Mouse (Mus musculus): ENCODE measurements around the gene Polg. TPM values are rescaled to one million over a fixed set of nuclear protein-coding genes. Genes with fewer than 3 reads are reported as not detected.

The Polg gene
- 24.2 and 26.4 TPM in 2 replicates for polyA plus RNA-seq (2015; fragmentation: Nextera tagmentation; extraction: Ambion mirVana)

DNA sequence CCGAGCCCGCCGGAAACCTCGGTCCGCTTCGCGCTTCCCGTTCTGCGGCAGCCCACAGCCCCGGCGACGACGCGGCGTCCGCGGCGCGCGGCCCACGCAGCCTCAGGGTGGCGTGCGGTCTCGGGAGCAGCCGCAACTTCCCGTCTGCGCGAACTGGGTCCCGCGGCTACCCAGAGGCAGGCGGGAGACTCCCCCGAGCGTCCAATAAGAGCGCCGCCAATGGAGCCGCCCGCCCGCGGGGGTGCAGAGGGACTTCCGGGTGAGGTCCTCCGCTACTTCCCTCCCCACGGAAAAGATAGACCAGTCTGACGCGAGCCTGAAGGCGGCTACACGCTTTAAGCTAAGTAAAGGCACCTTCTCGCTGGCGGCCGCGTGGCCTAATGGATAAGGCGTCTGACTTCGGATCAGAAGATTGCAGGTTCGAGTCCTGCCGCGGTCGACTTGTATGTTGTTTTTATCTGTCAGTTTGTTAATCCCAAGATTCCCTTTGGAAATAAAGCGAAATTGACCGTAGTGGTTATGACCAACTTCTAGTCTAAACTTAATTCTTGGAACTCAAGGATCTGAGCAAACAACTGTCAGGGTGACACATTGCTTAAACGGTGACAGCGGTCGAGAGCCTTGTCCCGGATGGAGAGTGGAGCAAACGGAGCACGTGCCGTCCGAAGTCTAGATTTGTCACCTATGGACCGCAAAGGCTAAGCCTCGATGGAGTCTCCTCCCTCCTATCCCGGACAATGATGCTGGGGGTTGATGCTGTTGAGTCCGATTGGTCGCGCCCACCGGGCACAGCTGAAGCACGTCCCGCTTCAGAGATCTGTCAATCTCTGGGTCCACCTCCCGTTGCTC is at the start of gene Polg:
TSS of gene Polg (minus strand) at position 310 of the 849 bp plus-strand sequence.
- peak within 1 kb of the TSS; percentile 88 for H3K27ac ChIP-seq (ENCODE audit: low read depth, low read length)
- peak within 1 kb of the TSS; percentile 90 for H3K9ac ChIP-seq (ENCODE audit: low read depth, low read length)
- peak; percentile 96 for ATAC-seq
- WGBS, result under 1% methylated on average over 67 of the region's 76 CpGs
- H3K4me2 ChIP-seq (ENCODE audit: low read length), result peak within 1 kb of the TSS; percentile 97
- peaks cover 23% of the 10 kb centered on the region for H3K4me1 ChIP-seq (ENCODE audit: control insufficient read depth, insufficient read depth, low read depth, low read length)
- H3K9me3 ChIP-seq (ENCODE audit: control insufficient read depth, low read length), result no peaks in the 10 kb centered on the region
- peak within 1 kb of the TSS; percentile 95 for H3K4me3 ChIP-seq (ENCODE audit: low read length)
- H3K36me3 ChIP-seq (ENCODE audit: control insufficient read depth, insufficient read depth, low read length), result peaks cover 5% of the 10 kb centered on the region
- no peaks in the 10 kb centered on the region for H3K27me3 ChIP-seq (replicated peaks; ENCODE audit: control insufficient read depth, insufficient read depth, low read length)

DNA sequence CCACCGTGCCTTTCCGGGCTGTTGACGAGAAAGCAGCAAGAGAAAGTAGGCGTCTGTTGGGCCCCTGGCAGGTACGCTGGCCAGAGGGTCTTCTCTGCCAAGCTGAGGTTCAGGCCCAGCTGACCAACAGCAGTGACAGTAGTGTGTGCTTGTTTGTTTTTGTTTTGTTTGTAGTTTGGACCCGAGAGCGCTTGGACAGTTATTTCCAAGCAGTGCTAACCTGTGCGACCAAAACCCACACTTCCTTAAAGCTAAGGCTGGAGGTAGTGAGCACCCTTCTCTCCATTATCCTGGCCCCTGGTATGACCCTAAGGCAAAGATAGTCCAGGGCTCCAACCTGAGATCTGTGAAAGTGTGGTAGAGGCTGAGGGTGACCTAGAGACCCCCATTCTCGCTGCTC is 49.7 kb upstream of the Polg start:
- WGBS, result 27% methylated on average over 9 of the region's 9 CpGs
- peak overlapping the region; percentile 30 for H3K4me3 ChIP-seq (ENCODE audit: low read length)
- H3K9me3 ChIP-seq (ENCODE audit: control insufficient read depth, low read length), result no peaks in the 10 kb centered on the region
- H3K36me3 ChIP-seq (ENCODE audit: control insufficient read depth, insufficient read depth, low read length), result no peaks in the 10 kb centered on the region
- H3K27me3 ChIP-seq (replicated peaks; ENCODE audit: control insufficient read depth, insufficient read depth, low read length), result no peaks in the 10 kb centered on the region
- H3K4me1 ChIP-seq (ENCODE audit: control insufficient read depth, insufficient read depth, low read depth, low read length), result peaks cover 79% of the 10 kb centered on the region
- ATAC-seq, result no peak
- peak overlapping the region; percentile 71 for H3K9ac ChIP-seq (ENCODE audit: low read depth, low read length)
- peak overlapping the region; percentile 87 for H3K27ac ChIP-seq (ENCODE audit: low read depth, low read length)
- H3K4me2 ChIP-seq (ENCODE audit: low read length), result peak overlapping the region; percentile 59

DNA sequence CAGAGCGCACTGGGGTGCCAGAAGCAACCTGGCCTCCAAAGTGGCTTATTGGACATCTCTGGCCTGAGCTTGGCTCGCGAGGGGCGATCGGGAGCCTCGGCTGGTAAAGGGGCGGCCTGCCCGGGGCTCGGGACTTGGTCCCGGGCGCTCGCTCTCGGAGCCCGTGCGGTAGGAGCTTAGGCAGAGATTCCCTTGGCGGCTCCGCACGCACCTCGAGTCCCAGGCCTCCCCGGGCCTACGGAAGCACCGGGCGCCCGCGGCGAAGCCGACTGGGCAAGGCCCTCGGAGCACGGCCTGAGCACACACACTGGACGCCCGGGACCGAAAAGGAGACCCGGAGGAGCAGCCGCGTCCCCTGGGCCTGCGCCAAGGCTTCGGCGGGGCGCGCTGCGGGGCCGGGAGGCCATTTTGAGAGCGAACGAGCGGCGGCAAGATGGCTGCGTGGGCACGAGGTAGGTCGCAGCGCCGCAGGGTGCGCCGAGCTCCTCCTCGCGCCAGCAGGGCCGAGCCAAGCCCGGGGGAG is 49.1 kb upstream of the Polg start:
- 2% methylated on average over 35 of the region's 57 CpGs for WGBS
- Histone ChIP-seq H3K4me3 (ENCODE audit: low read length) (peak overlapping the region; percentile 30), H3K27me3 (replicated peaks; ENCODE audit: control insufficient read depth, insufficient read depth, low read length) (no peaks in the 10 kb centered on the region), H3K9me3 (ENCODE audit: control insufficient read depth, low read length) (no peaks in the 10 kb centered on the region), H3K9ac (ENCODE audit: low read depth, low read length) (peak overlapping the region; percentile 71), H3K4me2 (ENCODE audit: low read length) (peak overlapping the region; percentile 59), H3K36me3 (ENCODE audit: control insufficient read depth, insufficient read depth, low read length) (no peaks in the 10 kb centered on the region), H3K4me1 (ENCODE audit: control insufficient read depth, insufficient read depth, low read depth, low read length) (peaks cover 76% of the 10 kb centered on the region), H3K27ac (ENCODE audit: low read depth, low read length) (peak overlapping the region; percentile 87)
- peak; percentile 5; the same call in 1 of the 2 replicates for ATAC-seq

DNA sequence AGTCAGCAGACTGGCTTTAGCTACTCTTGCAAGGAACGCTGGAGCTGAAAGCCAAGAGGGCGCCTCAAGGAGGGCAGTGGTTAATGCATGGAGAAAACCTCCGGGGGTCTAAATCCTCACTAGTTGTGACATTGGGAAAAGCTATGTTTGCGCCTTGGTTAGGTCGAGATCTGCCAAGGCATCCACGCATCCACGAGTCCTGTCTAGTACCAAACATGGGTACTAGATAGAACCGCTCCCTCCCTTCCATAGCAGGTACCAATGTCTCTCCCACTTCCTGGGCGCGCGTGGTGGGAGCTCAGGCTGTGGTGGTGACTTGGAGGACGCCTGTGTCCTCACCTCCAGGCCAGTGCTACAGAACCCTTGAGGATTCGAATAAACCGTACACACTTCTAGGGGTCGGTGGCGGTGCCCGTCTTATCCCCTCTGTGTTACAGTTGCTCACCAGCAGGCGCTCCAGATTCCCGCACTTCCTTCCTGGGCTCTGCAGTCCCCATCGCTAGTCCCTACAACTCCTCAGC is 48.3 kb upstream of the Polg start:
- no peaks in the 10 kb centered on the region for H3K27me3 ChIP-seq (replicated peaks; ENCODE audit: control insufficient read depth, insufficient read depth, low read length)
- H3K9me3 ChIP-seq (ENCODE audit: control insufficient read depth, low read length), result no peaks in the 10 kb centered on the region
- H3K4me1 ChIP-seq (ENCODE audit: control insufficient read depth, insufficient read depth, low read depth, low read length), result peaks cover 68% of the 10 kb centered on the region
- peak overlapping the region; percentile 71 for H3K9ac ChIP-seq (ENCODE audit: low read depth, low read length)
- no peaks in the 10 kb centered on the region for H3K36me3 ChIP-seq (ENCODE audit: control insufficient read depth, insufficient read depth, low read length)
- 0 out of 2 replicates have a peak, but pooled peaks have one; percentile 10 for ATAC-seq
- peak overlapping the region; percentile 59 for H3K4me2 ChIP-seq (ENCODE audit: low read length)
- H3K27ac ChIP-seq (ENCODE audit: low read depth, low read length), result peak overlapping the region; percentile 87
- no peak overlapping the region; the same call in 1 of the 2 replicates for H3K4me3 ChIP-seq (ENCODE audit: low read length)
- WGBS, result 10% methylated on average over 20 of the region's 20 CpGs

DNA sequence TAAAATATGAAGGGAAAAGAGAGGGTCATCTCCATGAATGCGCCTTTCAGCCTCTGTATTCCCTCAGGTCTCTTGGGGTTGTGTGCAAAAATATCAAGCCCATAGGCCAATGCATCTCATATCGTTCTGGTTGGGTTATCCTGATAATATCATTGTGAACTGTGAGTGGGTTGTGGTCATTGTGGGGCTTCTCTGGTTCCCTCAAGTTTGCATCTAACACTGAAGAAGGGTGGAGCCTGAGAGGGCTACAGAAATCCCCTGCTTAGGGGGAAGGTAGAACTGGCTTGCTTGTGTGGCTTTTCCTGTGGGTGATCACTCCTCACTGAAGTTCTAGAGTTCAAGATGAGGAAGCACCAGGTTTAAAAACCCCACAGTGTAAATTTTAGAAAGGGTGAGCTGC is 47.3 kb upstream of the Polg start:
- H3K4me2 ChIP-seq (ENCODE audit: low read length), result peak overlapping the region; percentile 10
- H3K4me1 ChIP-seq (ENCODE audit: control insufficient read depth, insufficient read depth, low read depth, low read length), result peaks cover 69% of the 10 kb centered on the region
- no peaks in the 10 kb centered on the region for H3K27me3 ChIP-seq (replicated peaks; ENCODE audit: control insufficient read depth, insufficient read depth, low read length)
- H3K36me3 ChIP-seq (ENCODE audit: control insufficient read depth, insufficient read depth, low read length), result no peaks in the 10 kb centered on the region
- no peak for ATAC-seq
- peak overlapping the region; percentile 87 for H3K27ac ChIP-seq (ENCODE audit: low read depth, low read length)
- H3K4me3 ChIP-seq (ENCODE audit: low read length), result no peak overlapping the region
- peak overlapping the region; percentile 71; the same call in 1 of the 2 replicates for H3K9ac ChIP-seq (ENCODE audit: low read depth, low read length)
- WGBS, result 15% methylated on average over 2 of the region's 2 CpGs
- H3K9me3 ChIP-seq (ENCODE audit: control insufficient read depth, low read length), result no peaks in the 10 kb centered on the region

DNA sequence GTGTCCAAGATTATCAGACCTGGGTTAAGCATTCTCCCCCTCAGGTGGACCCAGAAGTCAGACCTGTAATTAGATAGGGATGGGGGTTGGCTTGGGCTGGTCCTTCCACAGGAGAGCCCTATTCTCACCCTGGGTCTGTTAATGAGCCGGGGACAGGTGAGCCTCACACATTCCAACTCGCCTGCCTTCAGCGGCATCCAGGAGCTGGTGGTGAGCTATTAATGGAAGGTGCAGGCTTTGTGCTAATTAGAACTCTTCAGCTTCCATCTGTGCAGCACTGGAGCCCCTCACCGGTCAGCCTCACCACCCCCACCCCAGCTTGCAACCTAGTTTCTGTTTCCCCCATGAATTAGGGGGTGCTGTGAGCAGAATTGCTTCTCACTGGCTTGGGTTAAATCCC is 46.3 kb upstream of the Polg start:
- no peak for ATAC-seq
- Histone ChIP-seq H3K4me1 (ENCODE audit: control insufficient read depth, insufficient read depth, low read depth, low read length) (peaks cover 63% of the 10 kb centered on the region), H3K9ac (ENCODE audit: low read depth, low read length) (peak overlapping the region; percentile 51), H3K27me3 (replicated peaks; ENCODE audit: control insufficient read depth, insufficient read depth, low read length) (no peaks in the 10 kb centered on the region), H3K27ac (ENCODE audit: low read depth, low read length) (peak overlapping the region; percentile 66), H3K4me3 (ENCODE audit: low read length) (no peak overlapping the region), H3K36me3 (ENCODE audit: control insufficient read depth, insufficient read depth, low read length) (no peaks in the 10 kb centered on the region), H3K4me2 (ENCODE audit: low read length) (peak overlapping the region; percentile 41), H3K9me3 (ENCODE audit: control insufficient read depth, low read length) (no peaks in the 10 kb centered on the region)
- 30% methylated on average over 4 of the region's 4 CpGs for WGBS

DNA sequence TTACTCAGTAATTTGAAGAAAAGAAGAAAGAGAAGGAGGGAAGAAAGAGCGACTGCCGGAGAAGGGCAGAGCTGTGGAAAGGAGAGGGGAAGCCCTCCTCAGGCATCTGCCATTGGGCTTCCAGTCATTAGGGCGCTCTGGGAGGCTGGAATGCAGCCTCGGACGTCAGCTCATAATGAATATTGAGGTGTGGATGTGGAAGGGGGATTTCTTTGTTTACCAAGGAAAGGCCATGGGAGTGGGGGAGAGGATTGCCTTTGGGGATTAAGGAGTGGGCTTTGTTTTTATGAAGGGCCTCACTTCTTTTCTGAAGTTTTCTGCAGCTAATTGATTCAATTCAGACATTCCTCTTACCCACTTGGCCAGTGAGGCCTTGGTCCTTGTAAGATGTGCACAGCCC is 45.5 kb upstream of the Polg start:
- ATAC-seq, result no peak
- 8% methylated on average over 5 of the region's 5 CpGs for WGBS
- peaks cover 58% of the 10 kb centered on the region for H3K4me1 ChIP-seq (ENCODE audit: control insufficient read depth, insufficient read depth, low read depth, low read length)
- H3K4me2 ChIP-seq (ENCODE audit: low read length), result peak overlapping the region; percentile 41
- no peak overlapping the region; the same call in 1 of the 2 replicates for H3K4me3 ChIP-seq (ENCODE audit: low read length)
- no peaks in the 10 kb centered on the region for H3K9me3 ChIP-seq (ENCODE audit: control insufficient read depth, low read length)
- H3K27me3 ChIP-seq (replicated peaks; ENCODE audit: control insufficient read depth, insufficient read depth, low read length), result no peaks in the 10 kb centered on the region
- H3K36me3 ChIP-seq (ENCODE audit: control insufficient read depth, insufficient read depth, low read length), result no peaks in the 10 kb centered on the region
- H3K9ac ChIP-seq (ENCODE audit: low read depth, low read length), result peak overlapping the region; percentile 46; the same call in 1 of the 2 replicates
- H3K27ac ChIP-seq (ENCODE audit: low read depth, low read length), result peak overlapping the region; percentile 66

DNA sequence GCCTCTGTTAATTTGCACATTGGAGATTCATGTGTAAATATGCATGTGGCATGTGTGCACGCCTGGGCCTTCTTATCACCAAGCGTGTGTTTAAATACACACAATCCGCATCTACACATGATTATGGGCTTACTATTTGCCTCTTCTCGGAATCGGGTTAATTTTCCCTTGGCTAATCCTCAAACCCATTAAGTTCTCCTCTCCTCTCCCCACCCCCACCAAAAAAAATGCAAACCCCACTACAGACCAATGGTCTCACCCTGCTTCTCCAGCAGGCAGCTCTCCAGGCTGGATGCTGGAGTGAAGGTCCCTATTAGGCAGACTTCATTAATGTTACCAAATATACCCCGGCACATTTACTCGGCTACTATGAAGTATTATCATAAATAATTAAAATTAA is 45.0 kb upstream of the Polg start:
- peak overlapping the region; percentile 41 for H3K4me2 ChIP-seq (ENCODE audit: low read length)
- 14% methylated on average over 7 of the region's 7 CpGs for WGBS
- H3K27me3 ChIP-seq (replicated peaks; ENCODE audit: control insufficient read depth, insufficient read depth, low read length), result no peaks in the 10 kb centered on the region
- no peaks in the 10 kb centered on the region for H3K36me3 ChIP-seq (ENCODE audit: control insufficient read depth, insufficient read depth, low read length)
- no peak for ATAC-seq
- H3K27ac ChIP-seq (ENCODE audit: low read depth, low read length), result peak overlapping the region; percentile 66
- peaks cover 54% of the 10 kb centered on the region for H3K4me1 ChIP-seq (ENCODE audit: control insufficient read depth, insufficient read depth, low read depth, low read length)
- H3K9me3 ChIP-seq (ENCODE audit: control insufficient read depth, low read length), result no peaks in the 10 kb centered on the region
- H3K9ac ChIP-seq (ENCODE audit: low read depth, low read length), result peak overlapping the region; percentile 46; the same call in 1 of the 2 replicates
- peak overlapping the region; percentile 15 for H3K4me3 ChIP-seq (ENCODE audit: low read length)

DNA sequence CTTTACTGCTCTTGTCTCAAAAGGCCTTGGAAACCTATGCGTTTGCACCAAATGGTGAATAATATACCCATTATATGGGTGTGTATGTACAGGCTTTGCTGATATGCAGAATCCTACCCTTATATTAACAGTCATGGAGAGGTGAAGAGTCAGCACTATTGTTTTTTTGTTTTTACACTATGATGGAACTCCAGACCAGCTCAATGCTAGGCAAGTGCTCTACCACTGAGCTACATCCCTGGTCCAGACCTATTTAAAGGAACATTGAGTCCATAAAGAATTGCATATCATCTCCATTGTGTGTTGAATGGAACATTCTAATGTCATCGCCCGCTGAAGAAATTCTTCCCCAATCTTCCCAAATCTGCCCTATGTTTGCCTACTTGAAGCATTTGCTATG is 44.5 kb upstream of the Polg start:
- H3K27me3 ChIP-seq (replicated peaks; ENCODE audit: control insufficient read depth, insufficient read depth, low read length), result no peaks in the 10 kb centered on the region
- peak overlapping the region; percentile 66 for H3K27ac ChIP-seq (ENCODE audit: low read depth, low read length)
- peaks cover 50% of the 10 kb centered on the region for H3K4me1 ChIP-seq (ENCODE audit: control insufficient read depth, insufficient read depth, low read depth, low read length)
- 0 out of 2 replicates have a peak overlapping the region, but pooled peaks have one; percentile 6 for H3K4me3 ChIP-seq (ENCODE audit: low read length)
- H3K4me2 ChIP-seq (ENCODE audit: low read length), result peak overlapping the region; percentile 41
- no peaks in the 10 kb centered on the region for H3K9me3 ChIP-seq (ENCODE audit: control insufficient read depth, low read length)
- H3K9ac ChIP-seq (ENCODE audit: low read depth, low read length), result peak overlapping the region; percentile 4; the same call in 1 of the 2 replicates
- no peak for ATAC-seq
- no peaks in the 10 kb centered on the region for H3K36me3 ChIP-seq (ENCODE audit: control insufficient read depth, insufficient read depth, low read length)
- 25% methylated on average over 3 of the region's 3 CpGs for WGBS

Data from hindbrain, embryonic 16.5 days (tissue).